Mouse (Mus musculus) C2C12 (cell line): ENCODE measurements at regions not wholly inside any gene's neighbourhood (a gene's known extent, or its start where the extent isn't known, plus 50 kb on each side); places are given as distances from the start of the nearest gene placed in this dataset.

Experiments used
- H3K27me3 ChIP-seq: one replicate; pipeline ENCODE4 v1.6.1; 2011; ENCODE audit not compliant: control insufficient read depth, insufficient read depth, insufficient read length
- H3K36me3 ChIP-seq: one replicate; pipeline ENCODE4 v1.6.1; 2011; ENCODE audit not compliant: control insufficient read depth, insufficient read depth
- H3K4me3 ChIP-seq: one replicate; pipeline ENCODE4 v1.5.1; 2011; ENCODE audit warnings: mild to moderate bottlenecking, control low read depth; ENCODE audit not compliant: poor library complexity, insufficient read depth, severe bottlenecking
- H3K79me2 ChIP-seq: one replicate; pipeline ENCODE4 v1.6.1; 2011; ENCODE audit not compliant: control insufficient read depth, insufficient read depth
- H3K79me3 ChIP-seq: one replicate; pipeline ENCODE4 v1.6.1; 2011; ENCODE audit warnings: low read depth, control low read depth
- H3ac ChIP-seq: one replicate; pipeline ENCODE3; 2011; ENCODE audit warnings: low read depth; ENCODE audit not compliant: control insufficient read depth, insufficient read length
- CEBPB ChIP-seq: IDR thresholded peaks from one replicate; pipeline ENCODE4 v1.6.1; 2011; ENCODE audit warnings: low read depth, mild to moderate bottlenecking, control low read depth, moderate library complexity
- CTCF ChIP-seq: IDR thresholded peaks from one replicate; pipeline ENCODE4 v1.5.1; 2011; ENCODE audit not compliant: control insufficient read depth, insufficient read depth, insufficient read length
- FOSL1 ChIP-seq: IDR thresholded peaks from one replicate; pipeline ENCODE4 v1.8.0; 2011; ENCODE audit warnings: mild to moderate bottlenecking, low read length; ENCODE audit not compliant: poor library complexity, insufficient read depth, severe bottlenecking
- MAX ChIP-seq: IDR thresholded peaks from one replicate; pipeline ENCODE4 v1.6.1; 2011; ENCODE audit warnings: mild to moderate bottlenecking, control low read depth
- MYOD1 ChIP-seq: IDR thresholded peaks from one replicate; pipeline ENCODE4 v1.6.1; 2011; ENCODE audit warnings: low read depth; ENCODE audit not compliant: control insufficient read depth, insufficient read length
- MYOG ChIP-seq: IDR thresholded peaks from one replicate; pipeline ENCODE4 v1.6.1; 2011; ENCODE audit not compliant: control insufficient read depth, insufficient read length; ENCODE audit errors: extremely low read depth
- USF1 ChIP-seq: IDR thresholded peaks from one replicate; pipeline ENCODE4 v1.6.1; 2011; ENCODE audit warnings: low read depth, mild to moderate bottlenecking, control low read depth, moderate library complexity

DNA sequence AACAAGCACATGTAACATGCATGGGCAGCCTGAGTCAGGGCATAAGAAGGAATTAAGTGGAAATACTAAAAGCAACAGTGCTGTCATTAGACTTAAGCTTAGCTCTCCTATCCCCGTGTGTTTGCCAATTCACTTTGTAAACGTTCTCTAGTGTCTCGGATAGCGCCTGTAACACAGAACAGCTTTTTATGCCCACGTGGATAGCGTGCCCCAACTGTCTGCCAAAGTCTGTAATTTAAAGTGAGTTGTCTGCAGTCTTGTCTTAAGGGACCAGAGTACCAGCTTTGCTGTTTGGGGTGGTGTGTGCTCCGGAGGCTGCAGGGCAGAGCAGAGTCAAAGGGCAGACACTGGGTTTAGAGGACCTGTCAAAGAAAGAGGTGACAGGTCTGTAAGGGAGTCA lies 122.3 kb downstream of the Tex36 start:
- H3ac ChIP-seq, result no peak overlapping the region
- H3K79me2 ChIP-seq, result no peaks in the 10 kb centered on the region
- TF ChIP-seq MYOD1 (no peak), CEBPB (no peak), FOSL1 (no peak), MAX (no peak)
- peaks cover 33% of the 10 kb centered on the region for H3K27me3 ChIP-seq
- H3K36me3 ChIP-seq, result no peaks in the 10 kb centered on the region
- H3K4me3 ChIP-seq, result no peak overlapping the region
- no peaks in the 10 kb centered on the region for H3K79me3 ChIP-seq

DNA sequence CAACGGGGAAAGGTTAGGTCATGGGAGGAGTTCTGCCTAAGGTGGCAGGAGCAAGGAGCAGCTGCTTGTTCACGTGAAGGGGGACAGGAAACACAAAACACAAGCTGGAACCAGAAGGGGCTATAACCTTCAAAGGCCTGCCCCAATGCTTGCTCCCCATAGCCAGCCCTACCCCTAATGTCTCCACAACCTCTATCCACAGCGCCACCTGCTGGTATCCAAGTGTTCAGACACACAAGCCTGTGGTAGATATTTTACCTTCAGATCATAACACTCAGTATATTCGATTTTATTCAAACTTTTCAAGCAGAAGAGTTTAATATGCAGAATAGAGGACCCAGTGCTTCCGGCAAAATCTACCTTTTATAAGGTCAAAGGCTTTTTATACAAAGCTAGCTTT lies 124.0 kb downstream of the Tex36 start:
- H3K27me3 ChIP-seq, result peaks cover 16% of the 10 kb centered on the region
- H3ac ChIP-seq, result no peak overlapping the region
- TF ChIP-seq FOSL1 (no peak), MYOD1 (no peak), MAX (no peak), MYOG (no peak)
- H3K4me3 ChIP-seq, result no peak overlapping the region
- no peaks in the 10 kb centered on the region for H3K79me2 ChIP-seq
- H3K36me3 ChIP-seq, result no peaks in the 10 kb centered on the region
- no peaks in the 10 kb centered on the region for H3K79me3 ChIP-seq

DNA sequence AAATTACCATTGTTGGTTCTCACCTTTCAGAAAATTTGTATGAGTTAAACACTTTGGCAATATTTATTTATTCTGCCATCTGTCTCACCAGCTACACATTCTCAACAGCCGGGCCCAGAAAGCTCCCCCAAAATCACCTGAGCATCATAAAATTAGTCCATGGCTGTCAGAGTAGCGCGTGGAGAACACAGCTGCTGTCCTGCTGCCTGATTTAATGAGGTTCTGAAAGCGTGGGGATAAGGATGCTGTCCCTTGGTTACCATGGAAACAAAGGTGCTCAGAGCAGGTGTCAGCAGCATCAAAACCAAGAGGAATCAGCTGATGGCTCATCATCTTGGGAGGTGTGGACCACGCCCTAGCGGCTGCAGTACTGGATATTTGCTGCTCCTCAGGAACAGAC lies 124.7 kb downstream of the Tex36 start:
- Histone ChIP-seq H3K27me3 (peaks cover 9% of the 10 kb centered on the region), H3K4me3 (no peak overlapping the region), H3K79me3 (no peaks in the 10 kb centered on the region), H3K79me2 (no peaks in the 10 kb centered on the region), H3ac (no peak overlapping the region), H3K36me3 (no peaks in the 10 kb centered on the region)
- no peak for TF ChIP-seq FOSL1
- no peak for TF ChIP-seq USF1
- no peak for TF ChIP-seq MYOG
- TF ChIP-seq MYOD1, result no peak
- TF ChIP-seq MAX, result no peak

DNA sequence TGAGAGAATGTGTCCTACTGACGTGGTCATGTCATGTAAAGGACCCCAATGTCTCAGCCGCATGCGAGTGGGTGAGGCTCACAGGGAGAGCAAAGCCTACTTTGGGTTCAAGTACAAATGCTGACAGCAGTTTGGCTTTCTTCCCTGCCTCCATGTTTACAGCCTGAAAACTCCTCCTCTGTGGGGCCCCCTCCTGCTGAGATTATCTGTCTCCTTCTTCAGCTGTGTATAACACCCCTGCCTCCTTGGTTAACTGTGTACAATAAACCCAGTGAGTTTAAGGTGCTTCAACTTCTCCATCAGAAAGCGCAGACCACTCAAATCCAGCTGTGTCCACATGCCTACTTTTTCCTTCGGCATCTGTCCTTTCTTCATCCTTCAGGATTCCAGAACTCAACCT lies 130.3 kb downstream of the Tex36 start:
- Histone ChIP-seq H3ac (no peak overlapping the region), H3K4me3 (no peak overlapping the region), H3K79me2 (no peaks in the 10 kb centered on the region), H3K27me3 (peaks cover 9% of the 10 kb centered on the region), H3K36me3 (no peaks in the 10 kb centered on the region), H3K79me3 (no peaks in the 10 kb centered on the region)
- TF ChIP-seq MYOG (no peak), MYOD1 (no peak), CTCF (no peak)

DNA sequence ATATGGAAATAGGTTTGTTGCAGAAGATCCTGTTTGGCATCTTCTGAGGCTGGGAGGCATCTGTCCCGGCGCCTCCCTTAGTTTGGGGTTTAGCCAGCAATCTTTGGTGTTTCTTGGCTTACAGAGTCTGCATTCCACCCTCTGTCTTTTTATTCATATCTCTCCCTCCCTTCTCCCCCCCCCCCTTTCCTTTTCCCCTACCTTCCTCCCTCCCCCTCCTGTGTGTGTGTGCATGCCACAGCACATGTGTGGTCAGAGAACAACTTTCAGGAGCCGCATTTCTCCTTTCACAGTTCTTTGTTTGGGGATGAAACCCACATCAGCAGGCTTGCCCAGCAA lies 131.4 kb downstream of the Tex36 start:
- TF ChIP-seq CEBPB (no peak), USF1 (no peak)
- no peaks in the 10 kb centered on the region for H3K79me2 ChIP-seq
- no peaks in the 10 kb centered on the region for H3K79me3 ChIP-seq
- H3K4me3 ChIP-seq, result no peak overlapping the region
- no peak overlapping the region for H3ac ChIP-seq
- peaks cover 9% of the 10 kb centered on the region for H3K27me3 ChIP-seq
- no peaks in the 10 kb centered on the region for H3K36me3 ChIP-seq

DNA sequence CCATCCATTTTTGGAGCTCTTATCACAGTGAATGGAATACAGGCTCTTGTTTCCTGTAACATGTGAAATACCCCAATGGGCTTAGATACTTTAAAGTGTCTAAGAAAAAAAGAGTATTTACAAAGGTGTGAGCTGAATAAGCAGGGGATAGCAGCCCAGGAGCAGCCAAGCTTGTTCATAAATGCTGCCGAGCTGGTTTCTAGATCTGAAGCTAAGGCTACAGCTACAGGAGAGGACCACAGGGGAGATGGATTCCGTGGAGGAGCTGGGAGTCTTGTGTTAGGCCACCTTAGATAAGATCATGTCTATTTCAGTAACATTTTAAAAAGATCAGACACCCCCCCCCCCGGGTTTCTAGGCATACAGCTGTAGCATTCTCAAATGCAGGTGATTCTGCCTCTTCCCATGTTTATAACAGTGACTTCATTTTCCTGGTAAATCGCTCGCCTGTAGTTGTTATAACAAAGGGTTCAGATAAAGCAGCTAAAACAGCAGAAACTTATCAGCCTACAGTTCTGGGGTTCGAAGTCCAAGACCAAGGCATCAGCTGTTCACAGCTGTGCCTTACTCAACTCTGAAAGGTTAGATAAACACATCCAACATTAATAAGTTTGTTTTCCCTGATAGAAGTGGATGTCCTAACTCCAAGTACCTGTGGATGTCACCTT lies 131.9 kb downstream of the Tex36 start:
- no peak for TF ChIP-seq USF1
- TF ChIP-seq FOSL1, result no peak
- TF ChIP-seq MAX, result no peak
- TF ChIP-seq CEBPB, result no peak
- no peak for TF ChIP-seq MYOD1
- TF ChIP-seq CTCF, result no peak
- TF ChIP-seq MYOG, result no peak
- Histone ChIP-seq H3K4me3 (no peak overlapping the region), H3ac (no peak overlapping the region), H3K79me3 (no peaks in the 10 kb centered on the region), H3K27me3 (peaks cover 9% of the 10 kb centered on the region), H3K79me2 (no peaks in the 10 kb centered on the region), H3K36me3 (no peaks in the 10 kb centered on the region)

DNA sequence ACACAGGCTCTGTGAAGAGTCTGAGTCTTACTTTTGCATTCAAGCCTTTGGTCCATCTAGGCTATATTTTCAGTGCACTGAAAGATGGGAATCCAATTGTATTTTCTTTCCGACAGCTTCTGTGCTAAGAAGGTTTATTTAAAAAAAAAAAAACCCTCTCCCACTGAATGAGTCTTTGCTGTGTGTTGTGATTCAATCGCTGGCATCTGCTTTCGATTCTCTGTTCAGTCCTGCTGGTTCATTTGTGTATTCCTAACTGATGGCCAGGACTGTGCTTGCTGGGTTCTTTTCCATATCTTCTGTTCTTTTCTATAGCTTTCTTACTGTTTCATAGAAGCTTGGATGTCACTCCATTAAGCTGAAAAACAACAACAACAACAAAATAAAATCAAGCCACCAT lies 132.9 kb downstream of the Tex36 start:
- Histone ChIP-seq H3K79me2 (no peaks in the 10 kb centered on the region), H3K79me3 (no peaks in the 10 kb centered on the region), H3K27me3 (peaks cover 9% of the 10 kb centered on the region), H3K36me3 (no peaks in the 10 kb centered on the region), H3ac (no peak overlapping the region), H3K4me3 (no peak overlapping the region)
- TF ChIP-seq MYOD1, result no peak
- no peak for TF ChIP-seq FOSL1
- TF ChIP-seq CTCF, result no peak
- TF ChIP-seq MAX, result no peak
- TF ChIP-seq CEBPB, result no peak
- no peak for TF ChIP-seq MYOG
- no peak for TF ChIP-seq USF1
